Mouse (Mus musculus) midbrain, postnatal 0 days (tissue): ENCODE measurements around the gene Scn1b. TPM values are rescaled to one million over a fixed set of nuclear protein-coding genes. Genes with fewer than 3 reads are reported as not detected.

ENCODE experiments used
- ATAC-seq: fragments of 200-750 bp; cut with Nextera tagmentation; 2 replicates; pipeline ENCODE4 v1.8.0; 2017; ENCODE audit warnings: moderate number of reproducible peaks, mild to moderate bottlenecking, moderate TSS enrichment, moderate library complexity; ENCODE audit not compliant: low FRiP score
- DNase-seq: peaks from one replicate; pipeline ENCODE4 v3.0.0-alpha.2; 2015; ENCODE audit warnings: low spot score
- H3K27ac ChIP-seq: fragments of 300-500 bp; sonication (generic); 2 replicates; pipeline ENCODE4 v1.5.1; 2014; ENCODE audit warnings: low read depth, mild to moderate bottlenecking, low read length, mixed read lengths
- H3K27me3 ChIP-seq: fragments of 300-500 bp; sonication (generic); 2 replicates; pipeline ENCODE4 v1.6.1; 2014; ENCODE audit warnings: low read length, control low read depth, mixed read lengths; ENCODE audit not compliant: insufficient read depth
- H3K36me3 ChIP-seq: fragments of 300-500 bp; sonication (generic); 2 replicates; pipeline ENCODE4 v1.6.1; 2014; ENCODE audit warnings: low read length, control low read depth, mixed read lengths; ENCODE audit not compliant: insufficient read depth
- H3K4me1 ChIP-seq: fragments of 300-500 bp; sonication (generic); 2 replicates; pipeline ENCODE4 v1.6.1; 2014; ENCODE audit warnings: mild to moderate bottlenecking, control low read depth, antibody characterized with exemption, low read length, mixed read lengths; ENCODE audit not compliant: insufficient read depth
- H3K4me2 ChIP-seq: fragments of 300-500 bp; sonication (generic); 2 replicates; pipeline ENCODE4 v1.6.1; 2014; ENCODE audit warnings: low read depth, mild to moderate bottlenecking, low read length, mixed read lengths; ENCODE audit not compliant: poor library complexity, severe bottlenecking
- H3K4me3 ChIP-seq: fragments of 300-500 bp; sonication (generic); 2 replicates; pipeline ENCODE4 v1.5.1; 2014; ENCODE audit warnings: low read depth, mild to moderate bottlenecking, low read length, moderate library complexity
- H3K9ac ChIP-seq: fragments of 300-500 bp; sonication (generic); replicated peaks from 2 replicates; pipeline ENCODE4 v1.6.1; 2014; ENCODE audit warnings: mild to moderate bottlenecking, low read length, moderate library complexity, mixed read lengths; ENCODE audit not compliant: poor library complexity, severe bottlenecking
- H3K9me3 ChIP-seq: fragments of 300-500 bp; sonication (generic); 2 replicates; pipeline ENCODE4 v1.6.1; 2016; ENCODE audit warnings: low read length, control low read depth
- CTCF ChIP-seq: IDR thresholded peaks from 2 replicates; pipeline ENCODE4 v1.5.1; 2016; ENCODE audit warnings: antibody characterized with exemption, mild to moderate bottlenecking
- WGBS: fragments of 180-500 bp; shearing (Covaris S2); extraction: QIAGEN DNeasy Blood & Tissue Kit; methylation state at CpG from one replicate; pipeline ENCODE4 v1.1.7; 2014; 5-methylcytosine and 5-hydroxymethylcytosine counted together
- polyA plus RNA-seq: library from polyadenylated mRNA; unstranded; fragments of >200 nt; fragmentation: Nextera tagmentation; extraction: Ambion mirVana; gene quantifications from 2 replicates; pipeline ENCODE4 v1.2.1, GENCODE M21; 2015
- total RNA-seq: library from RNA; depleted of rRNA; stranded (reverse); fragments of >200 nt; gene quantifications from 2 replicates; pipeline ENCODE4 v1.2.3, GENCODE M21; 2014

Scn1b gene
- total and polyA plus RNA-seq, 2 experiments from 2014 or later = 32.3 to 57.5 TPM

DNA sequence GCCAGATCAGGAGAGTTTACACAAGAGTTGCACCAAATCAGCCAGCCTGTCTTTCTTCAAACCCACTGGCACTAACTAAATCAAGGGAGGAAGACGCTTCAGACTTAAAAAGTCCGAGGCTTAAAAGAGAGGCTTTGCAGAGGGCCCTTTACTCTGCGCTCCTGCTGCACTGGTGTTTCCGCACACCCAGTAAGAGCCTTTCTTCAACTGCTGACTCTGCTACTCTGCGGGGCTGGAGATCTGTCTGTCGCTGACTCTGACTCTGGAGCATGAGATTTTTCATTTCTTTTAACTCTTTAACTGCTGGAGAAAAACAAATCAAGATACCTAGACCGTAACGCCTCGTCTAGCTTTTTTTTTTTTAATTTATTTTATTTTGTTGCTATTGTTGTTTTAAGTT lies 42.7 kb downstream of the Scn1b start:
- no peak overlapping the region for H3K4me3 ChIP-seq
- no peak for ATAC-seq
- no peak overlapping the region for H3K9ac ChIP-seq
- no peak for TF ChIP-seq CTCF
- H3K4me1 ChIP-seq = no peaks in the 10 kb centered on the region
- 49% methylated on average over 9 of the region's 9 CpGs for WGBS
- H3K27ac ChIP-seq = no peak overlapping the region
- no peaks in the 10 kb centered on the region for H3K36me3 ChIP-seq
- no peaks in the 10 kb centered on the region for H3K9me3 ChIP-seq
- DNase-seq = no peak
- no peaks in the 10 kb centered on the region for H3K27me3 ChIP-seq
- H3K4me2 ChIP-seq = no peak overlapping the region

DNA sequence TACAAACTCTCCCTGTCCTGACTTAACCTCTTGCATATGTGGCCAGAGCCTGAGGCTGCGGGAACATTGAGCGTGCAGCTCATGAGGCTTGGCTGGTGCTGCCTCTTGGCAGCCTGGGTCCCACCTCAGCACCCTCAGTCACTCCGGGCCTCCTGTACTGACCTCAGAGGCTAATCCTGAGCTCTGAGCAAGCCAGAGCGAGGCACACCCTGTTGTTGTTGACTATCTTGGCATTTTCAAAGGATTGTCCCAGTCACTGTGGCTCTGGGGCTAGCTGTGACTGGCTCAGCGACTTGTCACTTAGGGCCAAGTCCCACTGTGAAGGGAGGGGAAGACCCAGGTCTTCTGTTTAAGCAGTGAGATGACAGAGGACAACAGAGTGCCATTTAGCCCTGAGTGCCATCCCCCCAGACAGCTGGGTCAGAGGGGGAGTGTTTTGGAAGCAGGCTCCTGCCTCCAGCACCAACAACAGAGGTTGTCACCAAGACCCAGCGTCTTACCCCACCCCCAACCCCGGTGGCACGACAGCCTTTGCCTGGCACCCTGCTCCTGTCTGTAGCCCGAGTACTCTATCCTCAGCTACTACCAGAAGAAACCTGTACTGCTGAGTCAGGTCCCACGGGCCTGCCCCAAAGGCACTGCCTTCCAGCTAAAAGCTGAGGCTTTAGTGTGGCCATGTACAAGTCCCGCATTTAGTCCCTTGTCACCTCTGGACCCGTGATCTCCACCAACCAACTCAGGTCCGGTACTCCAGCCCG lies 43.8 kb downstream of the Scn1b start:
- H3K4me3 ChIP-seq = no peak overlapping the region
- H3K9ac ChIP-seq = no peak overlapping the region
- TF ChIP-seq CTCF = no peak
- no peak overlapping the region for H3K27ac ChIP-seq
- H3K9me3 ChIP-seq = no peaks in the 10 kb centered on the region
- H3K4me1 ChIP-seq = no peaks in the 10 kb centered on the region
- no peaks in the 10 kb centered on the region for H3K27me3 ChIP-seq
- ATAC-seq (0 out of 2 replicates have a peak, but pooled peaks have one; percentile 34), DNase-seq (peak; percentile 47)
- 60% methylated on average over 14 of the region's 14 CpGs for WGBS
- no peaks in the 10 kb centered on the region for H3K36me3 ChIP-seq
- H3K4me2 ChIP-seq = no peak overlapping the region

DNA sequence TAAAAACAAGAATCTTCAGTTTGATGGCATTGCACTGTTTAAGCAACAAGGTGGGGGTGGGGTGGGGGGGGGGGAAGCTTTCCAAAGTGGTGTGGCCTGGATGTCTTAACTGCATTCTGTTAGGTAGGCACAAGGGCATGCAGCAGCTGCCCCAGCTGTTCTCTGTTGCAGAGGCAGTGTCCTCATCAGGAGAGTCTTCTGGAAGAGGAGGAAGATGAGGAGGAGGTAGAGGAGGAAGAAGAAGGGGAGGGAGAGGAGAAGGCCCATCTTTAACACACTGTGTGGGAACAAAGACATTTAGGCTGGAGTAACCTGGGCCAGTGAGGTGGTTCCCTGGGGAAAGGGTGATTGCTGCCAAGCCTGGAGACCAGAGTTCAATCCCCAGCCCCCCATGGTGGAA lies 44.7 kb downstream of the Scn1b start:
- Histone ChIP-seq H3K9me3 (no peaks in the 10 kb centered on the region), H3K4me2 (no peak overlapping the region), H3K27ac (no peak overlapping the region), H3K4me3 (no peak overlapping the region), H3K36me3 (no peaks in the 10 kb centered on the region), H3K27me3 (no peaks in the 10 kb centered on the region), H3K4me1 (no peaks in the 10 kb centered on the region), H3K9ac (no peak overlapping the region)
- DNase-seq (no peak), ATAC-seq (no peak)
- TF ChIP-seq CTCF = no peak

DNA sequence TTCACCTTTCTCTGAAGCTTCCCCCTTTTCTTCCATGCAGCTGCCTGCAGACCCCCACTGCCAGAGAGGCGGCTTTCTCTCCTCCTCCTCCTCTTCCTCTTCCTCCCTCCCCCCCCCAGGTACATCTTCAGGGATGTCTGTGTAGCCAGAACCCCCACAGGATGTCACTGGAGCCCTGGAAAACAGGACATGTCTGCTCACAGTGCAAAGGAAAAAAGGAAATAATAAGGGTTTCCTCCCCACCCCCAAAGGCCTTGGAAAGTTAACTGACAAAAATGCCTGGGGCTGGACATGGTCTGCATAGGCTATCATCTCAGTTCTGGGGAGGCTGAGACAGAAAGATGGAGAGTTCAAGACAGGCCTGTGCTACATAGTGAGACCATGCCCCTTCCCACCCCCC lies 45.7 kb downstream of the Scn1b start:
- WGBS = 56% methylated on average over 1 of the region's 1 CpGs
- Histone ChIP-seq H3K4me1 (no peaks in the 10 kb centered on the region), H3K4me3 (no peak overlapping the region), H3K9ac (no peak overlapping the region), H3K4me2 (no peak overlapping the region), H3K27me3 (no peaks in the 10 kb centered on the region), H3K9me3 (no peaks in the 10 kb centered on the region), H3K27ac (no peak overlapping the region), H3K36me3 (no peaks in the 10 kb centered on the region)
- DNase-seq (no peak), ATAC-seq (no peak)
- no peak for TF ChIP-seq CTCF

DNA sequence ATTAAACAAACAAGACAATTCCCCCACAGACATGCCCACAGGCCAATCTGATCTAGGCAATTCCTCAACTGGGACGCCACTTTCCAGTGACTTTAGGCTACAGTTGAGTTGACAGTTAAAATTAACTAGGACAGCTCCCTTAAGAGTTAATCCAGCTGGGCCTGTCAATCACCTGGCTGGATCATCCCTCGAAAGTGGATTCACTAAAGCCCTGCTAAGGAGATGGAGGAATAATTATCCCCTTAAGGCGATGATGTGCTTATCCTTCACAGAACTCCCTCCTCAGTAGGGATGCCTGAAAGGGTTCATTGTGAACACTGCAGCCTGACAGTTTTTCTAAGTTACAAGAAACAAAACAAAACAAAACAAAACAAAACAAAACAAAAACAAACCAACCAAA lies 46.2 kb downstream of the Scn1b start:
- no peak overlapping the region for H3K27ac ChIP-seq
- H3K4me3 ChIP-seq = no peak overlapping the region
- DNase-seq = no peak
- no peak for TF ChIP-seq CTCF
- no peak for ATAC-seq
- H3K4me2 ChIP-seq = no peak overlapping the region
- no peaks in the 10 kb centered on the region for H3K9me3 ChIP-seq
- no peak overlapping the region for H3K9ac ChIP-seq
- 37% methylated on average over 3 of the region's 3 CpGs for WGBS
- no peaks in the 10 kb centered on the region for H3K27me3 ChIP-seq
- H3K4me1 ChIP-seq = no peaks in the 10 kb centered on the region
- H3K36me3 ChIP-seq = no peaks in the 10 kb centered on the region

DNA sequence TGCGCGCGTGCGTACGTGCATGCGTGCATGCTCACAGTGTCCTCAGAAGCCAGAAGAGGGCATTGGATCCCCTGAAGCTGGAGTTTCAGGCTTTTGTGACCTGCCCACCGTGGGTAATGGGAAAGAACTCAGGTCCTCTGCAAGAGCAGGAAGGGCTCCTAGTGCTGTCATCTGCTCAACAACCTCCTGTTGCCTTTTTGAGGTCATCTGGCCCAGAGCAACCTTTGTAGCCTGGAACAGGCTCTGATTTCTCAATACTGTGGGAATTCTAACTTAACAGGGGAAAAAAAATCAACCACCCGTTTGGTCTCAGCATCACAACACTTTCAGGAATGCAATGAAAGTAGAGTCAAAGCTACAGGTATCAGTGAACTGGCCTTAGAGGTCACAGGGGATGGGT lies 47.1 kb downstream of the Scn1b start:
- Histone ChIP-seq H3K9ac (no peak overlapping the region), H3K27me3 (no peaks in the 10 kb centered on the region), H3K36me3 (no peaks in the 10 kb centered on the region), H3K27ac (no peak overlapping the region), H3K4me3 (no peak overlapping the region), H3K9me3 (no peaks in the 10 kb centered on the region), H3K4me2 (no peak overlapping the region), H3K4me1 (no peaks in the 10 kb centered on the region)
- WGBS = 92% methylated on average over 8 of the region's 8 CpGs
- no peak for TF ChIP-seq CTCF
- no peak for ATAC-seq
- no peak for DNase-seq
